Mouse (Mus musculus): Measurements from ENCODE around the gene Il12b. TPM values are rescaled to one million over a fixed set of nuclear protein-coding genes. Genes with fewer than 3 reads are reported as not detected.

The Il12b gene
- total RNA-seq (2014; rRNA removed) (not detected in 2 replicates), polyA plus RNA-seq (2015; fragmentation: Nextera tagmentation; extraction: Ambion mirVana) (not detected in 2 replicates)

DNA sequence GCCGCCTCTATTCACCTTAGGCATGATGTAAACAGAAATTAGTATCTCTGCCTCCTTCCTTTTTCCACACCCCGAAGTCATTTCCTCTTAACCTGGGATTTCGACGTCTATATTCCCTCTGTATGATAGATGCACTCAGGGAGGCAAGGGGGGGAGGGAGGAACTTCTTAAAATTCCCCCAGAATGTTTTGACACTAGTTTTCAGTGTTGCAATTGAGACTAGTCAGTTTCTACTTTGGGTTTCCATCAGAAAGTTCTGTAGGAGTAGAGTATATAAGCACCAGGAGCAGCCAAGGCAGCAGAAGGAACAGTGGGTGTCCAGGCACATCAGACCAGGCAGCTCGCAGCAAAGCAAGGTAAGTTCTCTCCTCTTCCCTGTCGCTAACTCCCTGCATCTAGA is at the start of gene Il12b:
TSS of gene Il12b (plus strand) at position 301 of the 400 bp plus-strand sequence.
- no peak for TF ChIP-seq CTCF (IDR thresholded peaks at IDR 0.05; ENCODE audit: low read depth)
- Histone ChIP-seq H3K27me3 (ENCODE audit: insufficient read depth, low read length) (no peaks in the 10 kb centered on the region), H3K36me3 (ENCODE audit: insufficient read depth, low read length) (no peaks in the 10 kb centered on the region), H3K27ac (no peak within 1 kb of the TSS), H3K4me1 (ENCODE audit: insufficient read depth, low read length) (peaks cover 7% of the 10 kb centered on the region; the same call in 1 of the 2 replicates), H3K9ac (replicated peaks; ENCODE audit: low read length) (0 out of 2 replicates have a peak within 1 kb of the TSS, but pooled peaks have one; percentile 17), H3K4me3 (ENCODE audit: low read length) (peak within 1 kb of the TSS; percentile 27), H3K4me2 (ENCODE audit: low read depth, low read length) (peak within 1 kb of the TSS; percentile 60), H3K9me3 (ENCODE audit: low read length) (no peaks in the 10 kb centered on the region)
- ATAC-seq (no peak), DNase-seq (ENCODE audit: low spot score) (no peak)
- WGBS: 81% methylated on average over 6 of the region's 6 CpGs

DNA sequence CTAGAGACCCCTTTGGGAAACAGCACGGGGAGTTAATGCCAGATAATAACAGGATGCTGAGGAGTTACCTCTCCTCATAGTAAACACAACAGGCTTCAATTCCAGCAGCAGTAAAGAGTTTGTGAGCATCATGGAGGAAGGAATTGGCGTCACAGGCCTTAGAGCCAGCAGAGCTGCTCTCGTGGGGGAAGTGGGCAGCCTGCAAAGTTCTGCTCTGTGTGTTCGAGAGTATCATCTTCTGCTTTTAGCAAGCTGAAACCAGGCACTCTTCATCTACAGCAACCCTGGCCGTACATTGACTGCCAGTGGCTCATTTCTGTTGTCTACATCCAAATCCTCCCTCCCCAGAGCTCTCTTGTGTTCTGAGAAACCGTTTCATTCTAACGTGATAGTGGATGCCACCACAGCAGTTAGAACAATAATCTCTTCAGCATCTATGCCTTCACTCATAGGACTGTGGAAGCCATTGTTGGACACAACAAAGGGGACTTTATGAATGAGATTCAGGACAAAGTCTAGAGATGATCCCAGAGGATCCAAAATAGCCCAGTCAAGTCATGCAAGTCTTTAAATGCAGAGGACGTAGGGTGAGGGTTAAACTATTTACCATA is 44.9 kb upstream of the Il12b start:
- H3K4me1 ChIP-seq (ENCODE audit: insufficient read depth, low read length): no peaks in the 10 kb centered on the region
- H3K27me3 ChIP-seq (ENCODE audit: insufficient read depth, low read length): no peaks in the 10 kb centered on the region
- no peak for ATAC-seq
- H3K27ac ChIP-seq: no peak overlapping the region
- no peak overlapping the region for H3K4me2 ChIP-seq (ENCODE audit: low read depth, low read length)
- no peak overlapping the region for H3K9ac ChIP-seq (replicated peaks; ENCODE audit: low read length)
- no peak for DNase-seq (ENCODE audit: low spot score)
- no peaks in the 10 kb centered on the region for H3K36me3 ChIP-seq (ENCODE audit: insufficient read depth, low read length)
- H3K4me3 ChIP-seq (ENCODE audit: low read length): no peak overlapping the region
- H3K9me3 ChIP-seq (ENCODE audit: low read length): no peaks in the 10 kb centered on the region
- TF ChIP-seq CTCF (IDR thresholded peaks at IDR 0.05; ENCODE audit: low read depth): no peak
- WGBS: 74% methylated on average over 8 of the region's 8 CpGs

DNA sequence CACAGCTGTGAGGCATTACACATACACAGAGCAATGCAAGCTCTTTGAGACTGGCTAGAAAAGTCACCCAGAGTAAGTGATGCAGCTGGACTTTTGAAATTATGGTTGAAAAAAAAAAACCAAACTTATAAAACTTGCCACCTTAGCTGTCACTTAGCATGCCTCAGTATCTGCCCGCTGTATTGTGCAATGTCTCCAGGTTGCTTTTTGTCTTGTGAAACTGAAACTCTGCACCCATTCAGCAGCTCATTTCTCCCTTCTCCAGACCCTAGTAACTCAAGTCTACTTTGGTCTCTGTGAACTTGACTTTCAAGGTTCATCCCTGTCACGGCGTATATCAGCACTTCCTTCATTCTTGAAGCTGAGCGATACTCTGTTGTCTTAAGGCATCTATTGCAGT is 43.7 kb upstream of the Il12b start:
- no peaks in the 10 kb centered on the region for H3K9me3 ChIP-seq (ENCODE audit: low read length)
- no peaks in the 10 kb centered on the region for H3K27me3 ChIP-seq (ENCODE audit: insufficient read depth, low read length)
- WGBS: 92% methylated on average over 4 of the region's 4 CpGs
- no peak for TF ChIP-seq CTCF (IDR thresholded peaks at IDR 0.05; ENCODE audit: low read depth)
- no peak overlapping the region for H3K27ac ChIP-seq
- no peak overlapping the region for H3K9ac ChIP-seq (replicated peaks; ENCODE audit: low read length)
- DNase-seq (ENCODE audit: low spot score) (no peak), ATAC-seq (no peak)
- H3K4me1 ChIP-seq (ENCODE audit: insufficient read depth, low read length): no peaks in the 10 kb centered on the region
- no peaks in the 10 kb centered on the region for H3K36me3 ChIP-seq (ENCODE audit: insufficient read depth, low read length)
- H3K4me3 ChIP-seq (ENCODE audit: low read length): no peak overlapping the region
- no peak overlapping the region for H3K4me2 ChIP-seq (ENCODE audit: low read depth, low read length)

DNA sequence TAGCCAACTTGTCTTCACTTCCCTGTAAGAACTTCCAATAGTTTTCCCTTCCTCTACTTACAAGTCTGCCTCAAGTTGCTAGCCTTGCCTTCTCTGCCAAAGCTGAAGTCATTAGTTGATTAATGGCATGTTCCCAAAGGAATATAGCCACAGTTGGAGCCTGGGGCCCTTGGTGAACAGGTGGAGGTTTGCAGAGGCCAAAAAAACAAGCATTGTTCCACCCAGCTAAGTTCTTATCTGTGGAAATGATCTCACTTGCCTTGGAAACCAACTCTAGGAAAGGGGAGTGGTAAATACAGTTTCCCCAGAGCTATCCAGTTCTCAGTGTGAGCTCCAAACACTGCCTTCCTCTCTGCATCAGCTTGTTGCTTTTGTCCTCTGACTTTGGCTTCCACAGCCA is 35.3 kb upstream of the Il12b start:
- TF ChIP-seq CTCF (IDR thresholded peaks at IDR 0.05; ENCODE audit: low read depth): no peak
- no peaks in the 10 kb centered on the region for H3K36me3 ChIP-seq (ENCODE audit: insufficient read depth, low read length)
- no peak for ATAC-seq

DNA sequence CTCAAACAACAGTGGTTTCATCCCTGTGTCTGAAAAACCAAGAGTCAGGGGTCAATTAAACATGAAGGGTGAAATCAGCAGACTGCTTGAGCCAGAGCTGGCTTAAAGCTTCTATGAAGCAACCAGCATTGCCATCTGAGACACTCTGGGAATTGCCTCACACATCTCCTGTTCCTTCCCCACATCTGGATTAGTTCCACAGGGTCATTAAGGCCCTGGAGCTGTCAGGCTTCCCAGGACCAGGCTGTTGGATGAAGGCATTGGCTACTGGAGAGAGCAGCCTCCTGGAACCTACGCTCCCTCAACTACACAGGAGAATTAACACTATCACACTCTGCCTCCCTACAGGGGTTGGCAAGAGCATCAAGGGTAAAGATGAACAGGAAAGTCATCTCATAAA is 32.2 kb upstream of the Il12b start:
- DNase-seq (ENCODE audit: low spot score) (no peak), ATAC-seq (no peak)
- no peaks in the 10 kb centered on the region for H3K27me3 ChIP-seq (ENCODE audit: insufficient read depth, low read length)
- no peak overlapping the region for H3K9ac ChIP-seq (replicated peaks; ENCODE audit: low read length)
- no peak overlapping the region for H3K27ac ChIP-seq
- H3K4me1 ChIP-seq (ENCODE audit: insufficient read depth, low read length): no peaks in the 10 kb centered on the region
- no peak overlapping the region for H3K4me2 ChIP-seq (ENCODE audit: low read depth, low read length)
- 76% methylated on average over 1 of the region's 1 CpGs for WGBS
- no peaks in the 10 kb centered on the region for H3K9me3 ChIP-seq (ENCODE audit: low read length)
- H3K4me3 ChIP-seq (ENCODE audit: low read length): no peak overlapping the region
- TF ChIP-seq CTCF (IDR thresholded peaks at IDR 0.05; ENCODE audit: low read depth): no peak
- H3K36me3 ChIP-seq (ENCODE audit: insufficient read depth, low read length): no peaks in the 10 kb centered on the region

More for the DNA sequence above, 35.3 kb upstream of the Il12b start:
- Histone ChIP-seq H3K27me3 (ENCODE audit: insufficient read depth, low read length) (no peaks in the 10 kb centered on the region), H3K27ac (no peak overlapping the region), H3K9ac (replicated peaks; ENCODE audit: low read length) (no peak overlapping the region), H3K4me3 (ENCODE audit: low read length) (no peak overlapping the region), H3K9me3 (ENCODE audit: low read length) (no peaks in the 10 kb centered on the region), H3K4me1 (ENCODE audit: insufficient read depth, low read length) (no peaks in the 10 kb centered on the region), H3K4me2 (ENCODE audit: low read depth, low read length) (no peak overlapping the region)
- DNase-seq (ENCODE audit: low spot score): no peak

DNA sequence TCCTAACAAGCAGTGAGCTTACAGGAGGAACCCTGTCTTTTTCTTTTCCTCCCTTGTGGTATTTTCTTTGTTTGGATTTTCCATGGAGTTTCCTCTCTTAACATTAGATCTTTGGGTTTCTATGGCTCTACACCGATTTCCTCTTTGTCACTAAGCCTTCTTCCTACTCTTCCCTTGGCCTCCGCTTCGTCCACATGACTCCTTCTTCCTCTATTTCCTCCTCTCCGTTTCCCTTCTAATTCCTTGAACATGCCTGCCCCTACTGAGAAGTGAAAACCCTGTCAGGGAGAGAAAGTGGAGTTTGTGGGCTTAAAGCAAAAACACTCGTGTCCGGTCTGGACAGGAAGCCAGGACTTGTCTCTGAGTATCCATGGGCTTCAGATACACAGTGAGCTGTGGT is 27.0 kb upstream of the Il12b start:
- no peak for DNase-seq (ENCODE audit: low spot score)
- no peak overlapping the region for H3K4me2 ChIP-seq (ENCODE audit: low read depth, low read length)
- H3K36me3 ChIP-seq (ENCODE audit: insufficient read depth, low read length): no peaks in the 10 kb centered on the region
- no peaks in the 10 kb centered on the region for H3K9me3 ChIP-seq (ENCODE audit: low read length)
- ATAC-seq: no peak
- no peak overlapping the region for H3K4me3 ChIP-seq (ENCODE audit: low read length)
- 85% methylated on average over 6 of the region's 6 CpGs for WGBS
- H3K4me1 ChIP-seq (ENCODE audit: insufficient read depth, low read length): no peaks in the 10 kb centered on the region
- no peak overlapping the region for H3K27ac ChIP-seq
- no peak overlapping the region for H3K9ac ChIP-seq (replicated peaks; ENCODE audit: low read length)
- TF ChIP-seq CTCF (IDR thresholded peaks at IDR 0.05; ENCODE audit: low read depth): no peak
- no peaks in the 10 kb centered on the region for H3K27me3 ChIP-seq (ENCODE audit: insufficient read depth, low read length)

DNA sequence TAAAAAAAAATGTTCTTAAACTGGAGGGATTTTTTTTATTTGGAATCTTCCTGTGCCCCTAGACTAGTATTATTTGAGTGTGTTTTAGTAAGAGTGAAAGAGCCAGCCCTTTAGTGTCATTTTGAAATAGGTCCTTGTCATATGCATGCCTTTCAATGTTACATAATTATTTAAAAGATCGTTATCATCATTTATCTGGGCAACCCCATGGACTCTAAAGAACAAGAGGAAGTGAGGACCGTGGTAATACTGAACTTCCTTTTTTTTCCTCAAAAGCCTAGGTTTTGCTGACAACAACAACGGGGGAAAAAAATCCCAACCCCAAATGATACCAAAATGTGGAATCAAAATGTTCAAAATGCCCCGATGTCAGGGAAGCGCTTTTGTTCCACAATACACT is 22.0 kb upstream of the Il12b start:
- Histone ChIP-seq H3K4me1 (ENCODE audit: insufficient read depth, low read length) (no peaks in the 10 kb centered on the region), H3K4me2 (ENCODE audit: low read depth, low read length) (no peak overlapping the region), H3K27me3 (ENCODE audit: insufficient read depth, low read length) (no peaks in the 10 kb centered on the region), H3K4me3 (ENCODE audit: low read length) (no peak overlapping the region), H3K27ac (no peak overlapping the region), H3K9me3 (ENCODE audit: low read length) (no peaks in the 10 kb centered on the region), H3K9ac (replicated peaks; ENCODE audit: low read length) (no peak overlapping the region), H3K36me3 (ENCODE audit: insufficient read depth, low read length) (no peaks in the 10 kb centered on the region)
- DNase-seq (ENCODE audit: low spot score) (no peak), ATAC-seq (no peak)
- no peak for TF ChIP-seq CTCF (IDR thresholded peaks at IDR 0.05; ENCODE audit: low read depth)
- 89% methylated on average over 5 of the region's 5 CpGs for whole genome bisulfite sequencing
